Mouse (Mus musculus) cerebellum, adult 11-12 months (tissue): ENCODE data around the gene Olfr843.

ENCODE experiments used
- DNase-seq: peaks from one replicate; pipeline ENCODE4 v3.0.0; 2022

The Olfr843 gene

DNA sequence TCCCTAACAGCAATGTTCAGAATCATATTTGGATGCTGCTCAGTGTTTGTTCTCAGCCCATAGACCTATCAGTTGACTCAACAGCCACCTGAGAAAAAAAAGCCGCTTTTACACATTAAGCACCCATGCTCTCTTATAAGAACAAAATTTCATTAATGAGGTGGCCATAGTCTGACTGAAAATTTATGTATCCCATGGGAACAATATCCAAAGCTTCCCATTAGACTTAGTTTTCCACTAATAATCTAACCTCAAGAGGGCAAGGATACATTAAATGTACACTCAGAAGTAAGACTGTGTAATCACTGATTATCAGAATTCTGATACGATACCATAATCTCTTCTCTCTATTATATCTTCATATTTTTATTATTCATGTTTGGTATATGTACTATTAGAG, at the start of gene Olfr843:
Gene Olfr843 (minus strand): TSS at position 101 of the 400 bp plus-strand sequence.
- no peak for DNase-seq
